Mouse (Mus musculus): ENCODE results near the gene Nedd9. TPM values are rescaled to one million over a fixed set of nuclear protein-coding genes. Genes with fewer than 3 reads are reported as not detected.

Nedd9 gene
- polyA plus RNA-seq, 1 experiment from 2014 or later, result 12.9 TPM

- H3K4me3 ChIP-seq (ENCODE audit: low read depth, low read length), result no peak overlapping the region
- no peaks in the 10 kb centered on the region for H3K9me3 ChIP-seq (ENCODE audit: control insufficient read depth, low read length)
- no peak overlapping the region for H3K27ac ChIP-seq (replicated peaks; ENCODE audit: low read depth, low read length)
- DNase-seq (ENCODE audit: low spot score) (no peak), ATAC-seq (ENCODE audit: insufficient number of reproducible peaks, low FRiP score, low TSS enrichment, low read depth) (no peak)
- H3K27me3 ChIP-seq (ENCODE audit: control insufficient read depth, insufficient read depth, low read length), result no peaks in the 10 kb centered on the region
- no peaks in the 10 kb centered on the region for H3K36me3 ChIP-seq (ENCODE audit: control insufficient read depth, insufficient read depth, low read length)
- no peak overlapping the region for H3K9ac ChIP-seq (ENCODE audit: low read length)
- H3K4me2 ChIP-seq (ENCODE audit: low read depth, severe bottlenecking), result no peak overlapping the region
- 41% methylated on average over 3 of the region's 3 CpGs for WGBS
- H3K4me1 ChIP-seq (ENCODE audit: control insufficient read depth, insufficient read depth, low read length), result no peaks in the 10 kb centered on the region
These were observed 143.8 kb downstream of the Nedd9 start for GRCm38 (mm10) chr13:41343163-41343886.

GRCm38 (mm10) chr13:41341422-41341821, 145.7 kb downstream of the Nedd9 start:
- ATAC-seq (ENCODE audit: insufficient number of reproducible peaks, low FRiP score, low TSS enrichment, low read depth) (no peak), DNase-seq (ENCODE audit: low spot score) (no peak)
- no peaks in the 10 kb centered on the region for H3K4me1 ChIP-seq (ENCODE audit: control insufficient read depth, insufficient read depth, low read length)
- 85% methylated on average over 9 of the region's 9 CpGs for WGBS
- no peaks in the 10 kb centered on the region for H3K9me3 ChIP-seq (ENCODE audit: control insufficient read depth, low read length)
- H3K36me3 ChIP-seq (ENCODE audit: control insufficient read depth, insufficient read depth, low read length), result no peaks in the 10 kb centered on the region
- H3K4me3 ChIP-seq (ENCODE audit: low read depth, low read length), result no peak overlapping the region
- H3K27me3 ChIP-seq (ENCODE audit: control insufficient read depth, insufficient read depth, low read length), result no peaks in the 10 kb centered on the region
- no peak overlapping the region for H3K27ac ChIP-seq (replicated peaks; ENCODE audit: low read depth, low read length)
- H3K9ac ChIP-seq (ENCODE audit: low read length), result no peak overlapping the region
- H3K4me2 ChIP-seq (ENCODE audit: low read depth, severe bottlenecking), result no peak overlapping the region

- ATAC-seq (ENCODE audit: insufficient number of reproducible peaks, low FRiP score, low TSS enrichment, low read depth), result no peak
- Histone ChIP-seq H3K27me3 (ENCODE audit: control insufficient read depth, insufficient read depth, low read length) (no peaks in the 10 kb centered on the region), H3K9me3 (ENCODE audit: control insufficient read depth, low read length) (no peaks in the 10 kb centered on the region), H3K4me2 (ENCODE audit: low read depth, severe bottlenecking) (no peak overlapping the region), H3K4me1 (ENCODE audit: control insufficient read depth, insufficient read depth, low read length) (no peaks in the 10 kb centered on the region), H3K36me3 (ENCODE audit: control insufficient read depth, insufficient read depth, low read length) (no peaks in the 10 kb centered on the region), H3K27ac (replicated peaks; ENCODE audit: low read depth, low read length) (no peak overlapping the region), H3K9ac (ENCODE audit: low read length) (no peak overlapping the region), H3K4me3 (ENCODE audit: low read depth, low read length) (no peak overlapping the region)
- DNase-seq (ENCODE audit: low spot score), result no peak
- WGBS, result 77% methylated on average over 22 of the region's 22 CpGs
These were observed 147.4 kb downstream of the Nedd9 start for GRCm38 (mm10) chr13:41339653-41340351.

- Histone ChIP-seq H3K36me3 (ENCODE audit: control insufficient read depth, insufficient read depth, low read length) (no peaks in the 10 kb centered on the region), H3K4me2 (ENCODE audit: low read depth, severe bottlenecking) (no peak overlapping the region), H3K27ac (replicated peaks; ENCODE audit: low read depth, low read length) (no peak overlapping the region), H3K9me3 (ENCODE audit: control insufficient read depth, low read length) (no peaks in the 10 kb centered on the region), H3K9ac (ENCODE audit: low read length) (no peak overlapping the region), H3K4me3 (ENCODE audit: low read depth, low read length) (no peak overlapping the region), H3K4me1 (ENCODE audit: control insufficient read depth, insufficient read depth, low read length) (no peaks in the 10 kb centered on the region), H3K27me3 (ENCODE audit: control insufficient read depth, insufficient read depth, low read length) (no peaks in the 10 kb centered on the region)
- WGBS, result 92% methylated on average over 5 of the region's 5 CpGs
- no peak for DNase-seq (ENCODE audit: low spot score)
- ATAC-seq (ENCODE audit: insufficient number of reproducible peaks, low FRiP score, low TSS enrichment, low read depth), result no peak
These were observed 148.0 kb downstream of the Nedd9 start for GRCm38 (mm10) chr13:41339195-41339594.

GRCm38 (mm10) chr13:41337407-41337806, 149.8 kb downstream of the Nedd9 start:
- Histone ChIP-seq H3K4me2 (ENCODE audit: low read depth, severe bottlenecking) (no peak overlapping the region), H3K4me3 (ENCODE audit: low read depth, low read length) (no peak overlapping the region), H3K27me3 (ENCODE audit: control insufficient read depth, insufficient read depth, low read length) (no peaks in the 10 kb centered on the region), H3K27ac (replicated peaks; ENCODE audit: low read depth, low read length) (no peak overlapping the region), H3K9ac (ENCODE audit: low read length) (no peak overlapping the region), H3K4me1 (ENCODE audit: control insufficient read depth, insufficient read depth, low read length) (no peaks in the 10 kb centered on the region), H3K36me3 (ENCODE audit: control insufficient read depth, insufficient read depth, low read length) (no peaks in the 10 kb centered on the region), H3K9me3 (ENCODE audit: control insufficient read depth, low read length) (no peaks in the 10 kb centered on the region)
- ATAC-seq (ENCODE audit: insufficient number of reproducible peaks, low FRiP score, low TSS enrichment, low read depth), result no peak
- no peak for DNase-seq (ENCODE audit: low spot score)
- WGBS, result 94% methylated on average over 2 of the region's 2 CpGs

GRCm38 (mm10) chr13:41336260-41336659, 150.9 kb downstream of the Nedd9 start:
- Histone ChIP-seq H3K4me3 (ENCODE audit: low read depth, low read length) (no peak overlapping the region), H3K4me1 (ENCODE audit: control insufficient read depth, insufficient read depth, low read length) (no peaks in the 10 kb centered on the region), H3K27me3 (ENCODE audit: control insufficient read depth, insufficient read depth, low read length) (no peaks in the 10 kb centered on the region), H3K27ac (replicated peaks; ENCODE audit: low read depth, low read length) (no peak overlapping the region), H3K36me3 (ENCODE audit: control insufficient read depth, insufficient read depth, low read length) (no peaks in the 10 kb centered on the region), H3K4me2 (ENCODE audit: low read depth, severe bottlenecking) (no peak overlapping the region), H3K9me3 (ENCODE audit: control insufficient read depth, low read length) (no peaks in the 10 kb centered on the region), H3K9ac (ENCODE audit: low read length) (no peak overlapping the region)
- ATAC-seq (ENCODE audit: insufficient number of reproducible peaks, low FRiP score, low TSS enrichment, low read depth), result no peak
- 83% methylated on average over 6 of the region's 6 CpGs for WGBS
- DNase-seq (ENCODE audit: low spot score), result no peak

- no peak overlapping the region for H3K27ac ChIP-seq (replicated peaks; ENCODE audit: low read depth, low read length)
- 90% methylated on average over 5 of the region's 5 CpGs for WGBS
- no peaks in the 10 kb centered on the region for H3K36me3 ChIP-seq (ENCODE audit: control insufficient read depth, insufficient read depth, low read length)
- H3K4me3 ChIP-seq (ENCODE audit: low read depth, low read length), result no peak overlapping the region
- H3K9me3 ChIP-seq (ENCODE audit: control insufficient read depth, low read length), result no peaks in the 10 kb centered on the region
- H3K4me1 ChIP-seq (ENCODE audit: control insufficient read depth, insufficient read depth, low read length), result no peaks in the 10 kb centered on the region
- no peak for DNase-seq (ENCODE audit: low spot score)
- H3K27me3 ChIP-seq (ENCODE audit: control insufficient read depth, insufficient read depth, low read length), result no peaks in the 10 kb centered on the region
- no peak overlapping the region for H3K4me2 ChIP-seq (ENCODE audit: low read depth, severe bottlenecking)
- H3K9ac ChIP-seq (ENCODE audit: low read length), result no peak overlapping the region
- no peak for ATAC-seq (ENCODE audit: insufficient number of reproducible peaks, low FRiP score, low TSS enrichment, low read depth)
These were observed 151.4 kb downstream of the Nedd9 start for GRCm38 (mm10) chr13:41335767-41336166.

- Histone ChIP-seq H3K4me2 (ENCODE audit: low read depth, severe bottlenecking) (no peak overlapping the region), H3K9ac (ENCODE audit: low read length) (no peak overlapping the region), H3K9me3 (ENCODE audit: control insufficient read depth, low read length) (no peaks in the 10 kb centered on the region), H3K36me3 (ENCODE audit: control insufficient read depth, insufficient read depth, low read length) (no peaks in the 10 kb centered on the region), H3K27me3 (ENCODE audit: control insufficient read depth, insufficient read depth, low read length) (no peaks in the 10 kb centered on the region), H3K4me1 (ENCODE audit: control insufficient read depth, insufficient read depth, low read length) (no peaks in the 10 kb centered on the region), H3K4me3 (ENCODE audit: low read depth, low read length) (no peak overlapping the region), H3K27ac (replicated peaks; ENCODE audit: low read depth, low read length) (no peak overlapping the region)
- ATAC-seq (ENCODE audit: insufficient number of reproducible peaks, low FRiP score, low TSS enrichment, low read depth) (no peak), DNase-seq (ENCODE audit: low spot score) (no peak)
- 94% methylated on average over 5 of the region's 5 CpGs for WGBS
These were observed 152.5 kb downstream of the Nedd9 start for GRCm38 (mm10) chr13:41334641-41335000.
